Comparison of ENCODE assay signal across 25 mouse cellular contexts in the genomic region with DNA sequence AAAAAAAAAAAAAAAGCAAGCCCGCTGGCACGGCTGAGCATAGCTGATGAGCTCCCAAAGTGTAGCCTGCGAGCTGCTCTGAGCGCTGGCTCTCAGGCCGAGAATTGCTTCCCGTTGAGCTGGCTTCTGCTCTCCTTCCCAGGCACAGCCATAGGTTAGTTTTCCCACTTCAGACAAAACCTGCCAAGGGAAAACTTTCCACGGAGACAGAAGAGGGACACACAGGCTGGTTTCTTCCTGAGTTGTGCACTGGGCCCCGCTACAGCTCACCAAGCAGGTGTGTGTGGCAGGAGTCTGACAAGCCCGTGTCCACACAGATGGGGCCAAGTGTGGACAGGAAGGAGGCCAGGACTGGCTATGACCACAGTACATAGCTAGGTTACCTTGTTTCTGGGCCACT. TPM values are rescaled to one million over a fixed set of nuclear protein-coding genes. Genes with fewer than 3 reads are reported as not detected.
DNase-seq lines count a peak whose midpoint lies in the region; ATAC-seq and TF ChIP-seq lines count a peak whose summit lies in the region.
"Had no signal": no experiment of that assay in that cellular context is flagged by ENCODE, and none has a peak within 500 bp of the region (broad histone marks: within the 10 kb centered on the region; RNA-seq: fewer than 3 reads in every experiment).

No protein-coding gene starts in this region.

- no peak overlapping the region for H3ac ChIP-seq in myocyte (ENCODE audit: control insufficient read depth, insufficient read length)

- no peak overlapping the region for H3K9ac ChIP-seq in limb, embryonic 11.5 days (ENCODE audit: low read length)
- H3K9ac ChIP-seq in midbrain, embryonic 14.5 days (replicated peaks; ENCODE audit: low read length): no peak overlapping the region
- H3K9ac ChIP-seq: embryonic facial prominence, embryonic 15.5 days; forebrain, embryonic 12.5 days; forebrain, postnatal 0 days; heart, embryonic 13.5 days; liver, embryonic 13.5 days; stomach, embryonic 15.5 days had no signal

- no peak for TF ChIP-seq POLR2A in myocyte (IDR thresholded peaks at IDR 0.05; ENCODE audit: insufficient read length, low read depth)

- peak overlapping the region; percentile 21; the same call in 1 of the 2 replicates for H3K27ac ChIP-seq in limb, embryonic 11.5 days (replicated peaks; ENCODE audit: low read depth, low read length)
- H3K27ac ChIP-seq in limb, embryonic 10.5 days: no peak overlapping the region
- H3K27ac ChIP-seq in midbrain, embryonic 14.5 days (replicated peaks; ENCODE audit: low read depth, low read length): 0 out of 2 replicates have a peak overlapping the region, but pooled peaks have one; percentile 20
- H3K27ac ChIP-seq: embryonic facial prominence, embryonic 15.5 days; heart, embryonic 13.5 days; layer of hippocampus, adult 2 months; left cerebral cortex, adult 2 months; liver, embryonic 13.5 days; stomach, embryonic 15.5 days had no signal

- no peak overlapping the region for H3K4me3 ChIP-seq in limb, embryonic 11.5 days (ENCODE audit: low read depth, low read length)
- H3K4me3 ChIP-seq in limb, embryonic 10.5 days: no peak overlapping the region
- H3K4me3 ChIP-seq in midbrain, embryonic 14.5 days (replicated peaks; ENCODE audit: low read depth, low read length): no peak overlapping the region
- no peak overlapping the region for H3K4me3 ChIP-seq in myocyte
- H3K4me3 ChIP-seq: embryonic facial prominence, embryonic 15.5 days; forebrain, embryonic 12.5 days; heart, embryonic 13.5 days; layer of hippocampus, adult 2 months; left cerebral cortex, adult 2 months; liver, embryonic 13.5 days; megakaryocyte, embryonic 14.5 days; stomach, embryonic 15.5 days had no signal

- H3K79me2 ChIP-seq in myocyte (ENCODE audit: control insufficient read depth, insufficient read depth): no peaks in the 10 kb centered on the region

- H3K36me3 ChIP-seq in limb, embryonic 11.5 days (ENCODE audit: control insufficient read depth, insufficient read depth, low read length): peaks cover 17% of the 10 kb centered on the region
- peaks cover 48% of the 10 kb centered on the region for H3K36me3 ChIP-seq in limb, embryonic 10.5 days
- H3K36me3 ChIP-seq in midbrain, embryonic 14.5 days (ENCODE audit: control insufficient read depth, insufficient read depth, low read length): peaks cover 42% of the 10 kb centered on the region
- H3K36me3 ChIP-seq in myocyte (ENCODE audit: control insufficient read depth, insufficient read depth): peaks cover 6% of the 10 kb centered on the region

- H3K27me3 ChIP-seq in limb, embryonic 11.5 days (ENCODE audit: control insufficient read depth, insufficient read depth, low read length): no peaks in the 10 kb centered on the region
- H3K27me3 ChIP-seq in limb, embryonic 10.5 days (ENCODE audit: low read depth, poor library complexity, severe bottlenecking): no peaks in the 10 kb centered on the region
- H3K27me3 ChIP-seq in midbrain, embryonic 14.5 days (ENCODE audit: control insufficient read depth, insufficient read depth, low read length): no peaks in the 10 kb centered on the region
- H3K27me3 ChIP-seq in myocyte (ENCODE audit: control insufficient read depth, insufficient read depth, insufficient read length): no peaks in the 10 kb centered on the region
- H3K27me3 ChIP-seq: embryonic facial prominence, embryonic 15.5 days; stomach, embryonic 15.5 days had no signal

- ATAC-seq in limb, embryonic 11.5 days (ENCODE audit: insufficient number of reproducible peaks, low FRiP score, low TSS enrichment, low read depth): no peak
- ATAC-seq in midbrain, embryonic 14.5 days (ENCODE audit: low FRiP score, low TSS enrichment): no peak
- ATAC-seq: lung, postnatal 0 days had no signal

- no peaks in the 10 kb centered on the region for H3K9me3 ChIP-seq in limb, embryonic 11.5 days (ENCODE audit: control insufficient read depth, low read length)
- no peaks in the 10 kb centered on the region for H3K9me3 ChIP-seq in limb, embryonic 10.5 days (replicated peaks)
- no peaks in the 10 kb centered on the region for H3K9me3 ChIP-seq in midbrain, embryonic 14.5 days (ENCODE audit: control insufficient read depth, low read length)
- H3K9me3 ChIP-seq: embryonic facial prominence, embryonic 15.5 days; forebrain, embryonic 12.5 days; heart, embryonic 13.5 days; liver, embryonic 13.5 days; stomach, embryonic 15.5 days had no signal

- H3K4me1 ChIP-seq in limb, embryonic 11.5 days (ENCODE audit: control insufficient read depth, insufficient read depth, low read length): 0 out of 2 replicates have a peak, but pooled peaks cover 9% of the 10 kb centered on the region
- peaks cover 30% of the 10 kb centered on the region for H3K4me1 ChIP-seq in limb, embryonic 10.5 days
- H3K4me1 ChIP-seq in midbrain, embryonic 14.5 days (ENCODE audit: control insufficient read depth, insufficient read depth, low read length): peaks cover 5% of the 10 kb centered on the region; the same call in 1 of the 2 replicates
- H3K4me1 ChIP-seq: stomach, embryonic 15.5 days had no signal

- no peak overlapping the region for H3K4me2 ChIP-seq in limb, embryonic 11.5 days (ENCODE audit: low read depth, severe bottlenecking)
- no peak overlapping the region for H3K4me2 ChIP-seq in midbrain, embryonic 14.5 days (ENCODE audit: low read length)
- no peak overlapping the region for H3K4me2 ChIP-seq in myocyte (ENCODE audit: low read depth)
- H3K4me2 ChIP-seq: embryonic facial prominence, embryonic 15.5 days; forebrain, embryonic 12.5 days; heart, embryonic 13.5 days; liver, embryonic 13.5 days; stomach, embryonic 15.5 days had no signal

- peak; percentile 43 to 44 for DNase-seq in cerebellum, postnatal 36 days
- DNase-seq in cerebellum, postnatal 4 days (ENCODE audit: low spot score in 2 of 2): no peak
- no peak for DNase-seq in limb, embryonic 11.5 days (ENCODE audit: low spot score)
- DNase-seq in limb, embryonic 10.5 days (ENCODE audit: low spot score): no peak
- DNase-seq in midbrain, embryonic 14.5 days: no peak
- DNase-seq: adrenal gland, postnatal 25 days; B cell, adult 2 months; forebrain, postnatal 0 days; heart, postnatal 10 days; kidney, adult 18-20 months; kidney, postnatal 36 days; liver, embryonic 13.5 days; lung, adult 18-20 months; lung, postnatal 4 days; right cerebral cortex, postnatal 25 days had no signal

- 82% methylated on average over 9 of the region's 9 CpGs for WGBS in limb, embryonic 11.5 days
- WGBS in limb, embryonic 10.5 days: 85% methylated on average over 9 of the region's 9 CpGs
- 64% methylated on average over 9 of the region's 9 CpGs for WGBS in midbrain, embryonic 14.5 days

TF ChIP-seq in myocyte, 11 proteins besides CTCF, POLR2A, EP300 and RAD21:
- TF ChIP-seq POLR2AphosphoS2 (IDR thresholded peaks at IDR 0.05; ENCODE audit: insufficient read length, low read depth) (peak; percentile 58), MAX (IDR thresholded peaks at IDR 0.05; ENCODE audit: low read depth) (no peak)

RNA-seq across cellular contexts. Expression of a gene that starts 15.4 kb away (rescaled TPM):
- polyA plus RNA-seq in limb, embryonic 11.5 days (2014; fragmentation: Nextera tagmentation; extraction: Ambion mirVana): 14.2 and 15.8 TPM in 2 replicates
- polyA plus RNA-seq in limb, embryonic 10.5 days (2016; fragmentation: Nextera tagmentation; extraction: Ambion mirVana): 17.9 and 20.2 TPM in 2 replicates
- 20.8 and 30.7 TPM in 2 replicates for polyA plus RNA-seq in midbrain, embryonic 14.5 days (2014; fragmentation: Nextera tagmentation; extraction: Ambion mirVana)
- polyA plus RNA-seq in myocyte (2012; fragmentation: generic; extraction: Trizol): 72.1 TPM

RNA-seq across cellular contexts. Expression of a gene that starts 21.3 kb away (rescaled TPM):
- polyA plus RNA-seq in limb, embryonic 11.5 days (2014; fragmentation: Nextera tagmentation; extraction: Ambion mirVana): 0.13 and 0.20 TPM in 2 replicates
- polyA plus RNA-seq in limb, embryonic 10.5 days (2016; fragmentation: Nextera tagmentation; extraction: Ambion mirVana): not detected in 2 replicates
- 0.20 and 0.36 TPM in 2 replicates for polyA plus RNA-seq in midbrain, embryonic 14.5 days (2014; fragmentation: Nextera tagmentation; extraction: Ambion mirVana)
- polyA plus RNA-seq in myocyte (2012; fragmentation: generic; extraction: Trizol): 29.7 TPM
- polyA plus RNA-seq: intestine, embryonic 14.5 days had no signal

RNA-seq across cellular contexts. Expression of a gene that starts 55.2 kb away (rescaled TPM):
- polyA plus RNA-seq in limb, embryonic 11.5 days (2014; fragmentation: Nextera tagmentation; extraction: Ambion mirVana): 383 and 387 TPM in 2 replicates
- 400 and 433 TPM in 2 replicates for polyA plus RNA-seq in limb, embryonic 10.5 days (2016; fragmentation: Nextera tagmentation; extraction: Ambion mirVana)
- polyA plus RNA-seq in midbrain, embryonic 14.5 days (2014; fragmentation: Nextera tagmentation; extraction: Ambion mirVana): 353 and 471 TPM in 2 replicates
- 740 TPM for polyA plus RNA-seq in myocyte (2012; fragmentation: generic; extraction: Trizol)

Comparison
In these comparisons a context has a peak if more than half of its experiments do, and no peak if none do; other contexts are left out.
1. DNase-seq: peak in cerebellum, postnatal 36 days (2 of 2); none in cerebellum, postnatal 4 days (0 of 2), limb, embryonic 11.5 days (single experiment), limb, embryonic 10.5 days (single experiment) and midbrain, embryonic 14.5 days (single experiment).
2. RNA of a gene that starts 21.3 kb away (polyA plus RNA-seq): 29.7 TPM in myocyte (single experiment); 0.20 to 0.36 TPM in midbrain, embryonic 14.5 days, 0.13 to 0.20 TPM in limb, embryonic 11.5 days and not detected in limb, embryonic 10.5 days; every median in the first group is over 10 times any median in the second.